Mouse (Mus musculus) forebrain, embryonic 15.5 days (tissue): ENCODE results near the gene Hnrnpul2. TPM values are rescaled to one million over a fixed set of nuclear protein-coding genes. Genes with fewer than 3 reads are reported as not detected.

Source experiments
- ATAC-seq: fragments of 200-750 bp; cut with Nextera tagmentation; replicated peaks from 2 replicates; pipeline ENCODE4 v1.8.0; 2017; ENCODE audit warnings: mild to moderate bottlenecking, moderate TSS enrichment, moderate library complexity
- H3K27ac ChIP-seq: fragments of 300-500 bp; sonication (generic); replicated peaks from 2 replicates; pipeline ENCODE4 v1.5.1; 2015; ENCODE audit warnings: mild to moderate bottlenecking, inconsistent platforms
- H3K27me3 ChIP-seq: fragments of 300-500 bp; sonication (generic); 2 replicates; pipeline ENCODE4 v1.6.1; 2015; ENCODE audit warnings: inconsistent platforms
- H3K36me3 ChIP-seq: fragments of 300-500 bp; sonication (generic); 2 replicates; pipeline ENCODE4 v1.6.1; 2015; ENCODE audit warnings: mild to moderate bottlenecking, inconsistent platforms
- H3K4me1 ChIP-seq: fragments of 300-500 bp; sonication (generic); 2 replicates; pipeline ENCODE4 v1.6.1; 2015; ENCODE audit warnings: inconsistent platforms
- H3K4me2 ChIP-seq: fragments of 300-500 bp; sonication (generic); replicated peaks from 2 replicates; pipeline ENCODE4 v1.6.1; 2015; ENCODE audit warnings: mild to moderate bottlenecking, inconsistent platforms
- H3K4me3 ChIP-seq: fragments of 300-500 bp; sonication (generic); 2 replicates; pipeline ENCODE4 v1.5.1; 2015; ENCODE audit warnings: mild to moderate bottlenecking, inconsistent platforms
- H3K9ac ChIP-seq: fragments of 300-500 bp; sonication (generic); replicated peaks from 2 replicates; pipeline ENCODE4 v1.6.1; 2015; ENCODE audit warnings: mild to moderate bottlenecking, inconsistent platforms
- H3K9me3 ChIP-seq: fragments of 300-500 bp; sonication (generic); 2 replicates; pipeline ENCODE4 v1.6.1; 2016; ENCODE audit warnings: inconsistent platforms
- WGBS: fragments of 180-500 bp; shearing (Covaris S2); methylation state at CpG from one replicate; pipeline ENCODE4 v1.1.7; 2015; ENCODE audit warnings: mixed read lengths; 5-methylcytosine and 5-hydroxymethylcytosine counted together
- polyA plus RNA-seq: library from polyadenylated mRNA; unstranded; fragments of >200 nt; fragmentation: Nextera tagmentation; extraction: Ambion mirVana; gene quantifications from 2 replicates; pipeline ENCODE4 v1.2.1, GENCODE M21; 2015

The Hnrnpul2 gene
- polyA plus RNA-seq, 1 experiment from 2014 or later = 6.1 TPM

GRCm38 (mm10) chr19:8798264-8798946 lies 21.4 kb upstream of the Hnrnpul2 start, which contains the start of gene Polr2g:
Polr2g (minus strand) TSS chr19:8798577.
- Histone ChIP-seq H3K9ac (peak within 1 kb of the TSS; percentile 74), H3K27ac (peak within 1 kb of the TSS; percentile 70), H3K4me1 (peaks cover 32% of the 10 kb centered on the region), H3K4me3 (peak within 1 kb of the TSS; percentile 78), H3K36me3 (peaks cover 21% of the 10 kb centered on the region), H3K4me2 (peak within 1 kb of the TSS; percentile 89), H3K27me3 (no peaks in the 10 kb centered on the region), H3K9me3 (no peaks in the 10 kb centered on the region)
- ATAC-seq = peak; percentile 75
- WGBS = 2% methylated on average over 25 of the region's 25 CpGs

GRCm38 (mm10) chr19:8798947-8799315 lies 20.9 kb upstream of the Hnrnpul2 start:
- Histone ChIP-seq H3K27ac (no peak overlapping the region), H3K4me3 (no peak overlapping the region; the same call in 1 of the 2 replicates)
- ATAC-seq = no peak

GRCm38 (mm10) chr19:8802130-8802821 lies 17.5 kb upstream of the Hnrnpul2 start, which contains the start of gene Zbtb3:
Zbtb3 (plus strand) TSS chr19:8802555.
- WGBS = under 1% methylated on average over 30 of the region's 30 CpGs
- no peaks in the 10 kb centered on the region for H3K9me3 ChIP-seq
- peak within 1 kb of the TSS; percentile 69 for H3K4me3 ChIP-seq
- ATAC-seq = peak; percentile 97
- H3K27ac ChIP-seq = peak within 1 kb of the TSS; percentile 95
- peak within 1 kb of the TSS; percentile 65 for H3K9ac ChIP-seq
- peak within 1 kb of the TSS; percentile 61 for H3K4me2 ChIP-seq
- peaks cover 23% of the 10 kb centered on the region for H3K36me3 ChIP-seq
- H3K27me3 ChIP-seq = no peaks in the 10 kb centered on the region
- peaks cover 30% of the 10 kb centered on the region for H3K4me1 ChIP-seq

More at GRCm38 (mm10) chr19:8798947-8799315, 20.9 kb upstream of the Hnrnpul2 start:
- Histone ChIP-seq H3K9me3 (no peaks in the 10 kb centered on the region), H3K36me3 (peaks cover 16% of the 10 kb centered on the region), H3K9ac (no peak overlapping the region), H3K4me1 (peaks cover 36% of the 10 kb centered on the region), H3K27me3 (no peaks in the 10 kb centered on the region), H3K4me2 (peak overlapping the region; percentile 89; the same call in 1 of the 2 replicates)

GRCm38 (mm10) chr19:8803204-8803780 lies 16.5 kb upstream of the Hnrnpul2 start:
- Histone ChIP-seq H3K36me3 (peaks cover 33% of the 10 kb centered on the region), H3K9me3 (no peaks in the 10 kb centered on the region), H3K27me3 (no peaks in the 10 kb centered on the region), H3K9ac (peak overlapping the region; percentile 0; the same call in 1 of the 2 replicates), H3K4me1 (peaks cover 22% of the 10 kb centered on the region), H3K4me3 (peak overlapping the region; percentile 69), H3K4me2 (peak overlapping the region; percentile 61), H3K27ac (no peak overlapping the region)
- no peak for ATAC-seq
- 89% methylated on average over 9 of the region's 9 CpGs for WGBS

- H3K4me2 ChIP-seq = no peak overlapping the region
- whole genome bisulfite sequencing = 91% methylated on average over 11 of the region's 11 CpGs
- no peaks in the 10 kb centered on the region for H3K9me3 ChIP-seq
- peaks cover 19% of the 10 kb centered on the region for H3K4me1 ChIP-seq
- no peak for ATAC-seq
- H3K9ac ChIP-seq = no peak overlapping the region
- peaks cover 36% of the 10 kb centered on the region for H3K36me3 ChIP-seq
- no peaks in the 10 kb centered on the region for H3K27me3 ChIP-seq
- no peak overlapping the region for H3K27ac ChIP-seq
- no peak overlapping the region for H3K4me3 ChIP-seq
Observed at GRCm38 (mm10) chr19:8803879-8804660, 15.7 kb upstream of the Hnrnpul2 start.

GRCm38 (mm10) chr19:8806810-8807209 lies 13.0 kb upstream of the Hnrnpul2 start:
- peaks cover 57% of the 10 kb centered on the region for H3K36me3 ChIP-seq

GRCm38 (mm10) chr19:8815812-8816211 lies 4.0 kb upstream of the Hnrnpul2 start:
- peaks cover 38% of the 10 kb centered on the region for H3K36me3 ChIP-seq
- H3K9ac ChIP-seq = peak overlapping the region; percentile 22; the same call in 1 of the 2 replicates
- peaks cover 37% of the 10 kb centered on the region for H3K4me1 ChIP-seq
- ATAC-seq = no peak
- no peak overlapping the region for H3K27ac ChIP-seq
- H3K4me3 ChIP-seq = no peak overlapping the region
- no peaks in the 10 kb centered on the region for H3K9me3 ChIP-seq
- WGBS = 72% methylated on average over 11 of the region's 11 CpGs
- H3K4me2 ChIP-seq = no peak overlapping the region
- no peaks in the 10 kb centered on the region for H3K27me3 ChIP-seq

More at GRCm38 (mm10) chr19:8806810-8807209, 13.0 kb upstream of the Hnrnpul2 start:
- Histone ChIP-seq H3K4me2 (no peak overlapping the region), H3K27me3 (no peaks in the 10 kb centered on the region), H3K9me3 (no peaks in the 10 kb centered on the region), H3K9ac (no peak overlapping the region), H3K27ac (no peak overlapping the region), H3K4me3 (no peak overlapping the region), H3K4me1 (peaks cover 16% of the 10 kb centered on the region)
- WGBS = 93% methylated on average over 5 of the region's 5 CpGs
- no peak for ATAC-seq

GRCm38 (mm10) chr19:8817001-8817400 lies 2.8 kb upstream of the Hnrnpul2 start:
- Histone ChIP-seq H3K36me3 (peaks cover 28% of the 10 kb centered on the region), H3K27me3 (no peaks in the 10 kb centered on the region), H3K9me3 (no peaks in the 10 kb centered on the region), H3K4me2 (peak overlapping the region; percentile 26), H3K4me1 (peaks cover 48% of the 10 kb centered on the region), H3K9ac (peak overlapping the region; percentile 17; the same call in 1 of the 2 replicates), H3K27ac (no peak overlapping the region), H3K4me3 (0 out of 2 replicates have a peak overlapping the region, but pooled peaks have one; percentile 3)
- WGBS = 53% methylated on average over 3 of the region's 3 CpGs
- ATAC-seq = no peak

GRCm38 (mm10) chr19:8818301-8818798 lies 1.5 kb upstream of the Hnrnpul2 start:
- peaks cover 61% of the 10 kb centered on the region for H3K4me1 ChIP-seq
- peaks cover 22% of the 10 kb centered on the region for H3K36me3 ChIP-seq
- peak overlapping the region; percentile 65 for H3K9ac ChIP-seq
- WGBS = 27% methylated on average over 14 of the region's 14 CpGs
- H3K27me3 ChIP-seq = no peaks in the 10 kb centered on the region
- H3K4me2 ChIP-seq = peak overlapping the region; percentile 89
- H3K4me3 ChIP-seq = peak overlapping the region; percentile 74
- no peak for ATAC-seq
- no peaks in the 10 kb centered on the region for H3K9me3 ChIP-seq
- peak overlapping the region; percentile 98 for H3K27ac ChIP-seq

- H3K4me1 ChIP-seq = peaks cover 63% of the 10 kb centered on the region
Observed at GRCm38 (mm10) chr19:8818801-8819595, 812 bp upstream of the Hnrnpul2 start, which contains the start of gene Ttc9c. Ttc9c (minus strand) TSS chr19:8819333.

More at GRCm38 (mm10) chr19:8818801-8819595, 812 bp upstream of the Hnrnpul2 start, which contains the start of gene Ttc9c:
- peak within 1 kb of the TSS; percentile 76 for H3K9ac ChIP-seq
- H3K9me3 ChIP-seq = no peaks in the 10 kb centered on the region
- peak within 1 kb of the TSS; percentile 98 for H3K27ac ChIP-seq
- H3K36me3 ChIP-seq = peaks cover 23% of the 10 kb centered on the region
- peak within 1 kb of the TSS; percentile 89 for H3K4me2 ChIP-seq
- H3K27me3 ChIP-seq = no peaks in the 10 kb centered on the region
- H3K4me3 ChIP-seq = peak within 1 kb of the TSS; percentile 74
- peak; percentile 94 for ATAC-seq
- under 1% methylated on average over 33 of the region's 33 CpGs for WGBS
